Mouse (Mus musculus) lung, embryonic 15.5 days (tissue): ENCODE measurements around the gene Brat1. TPM values are rescaled to one million over a fixed set of nuclear protein-coding genes. Genes with fewer than 3 reads are reported as not detected.

Source experiments
- ATAC-seq: fragments of 200-750 bp; cut with Nextera tagmentation; 2 replicates; pipeline ENCODE4 v1.8.0; 2017; ENCODE audit warnings: moderate number of reproducible peaks, borderline replicate concordance; ENCODE audit not compliant: low FRiP score, low TSS enrichment; ENCODE audit errors: extremely low read depth
- H3K27ac ChIP-seq: fragments of 300-500 bp; sonication (generic); 2 replicates; pipeline ENCODE4 v1.5.1; 2015; ENCODE audit warnings: moderate library complexity, mild to moderate bottlenecking, inconsistent platforms
- H3K27me3 ChIP-seq: fragments of 300-500 bp; sonication (generic); 2 replicates; pipeline ENCODE4 v1.6.1; 2015; ENCODE audit warnings: inconsistent platforms
- H3K36me3 ChIP-seq: fragments of 300-500 bp; sonication (generic); 2 replicates; pipeline ENCODE4 v1.6.1; 2015; ENCODE audit warnings: inconsistent platforms
- H3K4me1 ChIP-seq: fragments of 300-500 bp; sonication (generic); 2 replicates; pipeline ENCODE4 v1.6.1; 2015; ENCODE audit warnings: inconsistent platforms
- H3K4me2 ChIP-seq: fragments of 300-500 bp; sonication (generic); 2 replicates; pipeline ENCODE4 v1.6.1; 2015; ENCODE audit warnings: inconsistent platforms, mild to moderate bottlenecking, moderate library complexity
- H3K4me3 ChIP-seq: fragments of 300-500 bp; sonication (generic); 2 replicates; pipeline ENCODE4 v1.5.1; 2015; ENCODE audit warnings: mild to moderate bottlenecking, inconsistent platforms
- H3K9ac ChIP-seq: fragments of 300-500 bp; sonication (generic); 2 replicates; pipeline ENCODE4 v1.6.1; 2015; ENCODE audit warnings: inconsistent platforms
- H3K9me3 ChIP-seq: fragments of 300-500 bp; sonication (generic); 2 replicates; pipeline ENCODE4 v1.6.1; 2016; ENCODE audit warnings: inconsistent platforms
- WGBS: fragments of 180-500 bp; shearing (Covaris S2); methylation state at CpG from one replicate; pipeline ENCODE4 v1.1.7; 2015; 5-methylcytosine and 5-hydroxymethylcytosine counted together
- polyA plus RNA-seq: library from polyadenylated mRNA; unstranded; fragments of >200 nt; fragmentation: Nextera tagmentation; extraction: Ambion mirVana; gene quantifications from 2 replicates; pipeline ENCODE4 v1.2.1, GENCODE M21; 2015

Gene Brat1
- polyA plus RNA-seq, 1 experiment from 2014 or later = 22.6 TPM

DNA sequence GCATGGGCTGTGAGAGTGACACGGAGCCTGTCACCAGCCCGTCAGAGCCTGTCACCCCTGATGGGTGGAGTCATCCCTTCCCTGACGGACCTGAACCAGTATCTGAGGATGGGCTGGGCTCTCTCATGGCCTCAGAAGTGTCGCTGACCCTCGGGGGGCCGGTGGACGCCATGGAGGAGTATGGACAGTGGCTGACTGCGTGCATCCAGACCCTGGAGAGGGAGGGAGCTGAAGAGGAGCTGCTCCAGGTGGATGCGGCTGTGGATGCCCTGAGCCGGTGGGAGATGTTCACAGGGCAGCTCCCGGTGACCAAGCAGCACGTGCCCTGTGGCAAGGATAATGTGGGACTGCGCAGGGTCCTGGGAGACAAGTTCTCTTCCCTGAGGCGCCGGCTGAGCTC lies 47.2 kb downstream of the Brat1 start:
- no peaks in the 10 kb centered on the region for H3K27me3 ChIP-seq
- H3K4me1 ChIP-seq = peaks cover 14% of the 10 kb centered on the region
- H3K36me3 ChIP-seq = peaks cover 11% of the 10 kb centered on the region; the same call in 1 of the 2 replicates
- H3K27ac ChIP-seq = no peak overlapping the region
- H3K9ac ChIP-seq = no peak overlapping the region
- WGBS = 91% methylated on average over 14 of the region's 15 CpGs
- no peak overlapping the region for H3K4me2 ChIP-seq
- H3K9me3 ChIP-seq = 0 out of 2 replicates have a peak, but pooled peaks cover 3% of the 10 kb centered on the region
- ATAC-seq = no peak
- H3K4me3 ChIP-seq = no peak overlapping the region

DNA sequence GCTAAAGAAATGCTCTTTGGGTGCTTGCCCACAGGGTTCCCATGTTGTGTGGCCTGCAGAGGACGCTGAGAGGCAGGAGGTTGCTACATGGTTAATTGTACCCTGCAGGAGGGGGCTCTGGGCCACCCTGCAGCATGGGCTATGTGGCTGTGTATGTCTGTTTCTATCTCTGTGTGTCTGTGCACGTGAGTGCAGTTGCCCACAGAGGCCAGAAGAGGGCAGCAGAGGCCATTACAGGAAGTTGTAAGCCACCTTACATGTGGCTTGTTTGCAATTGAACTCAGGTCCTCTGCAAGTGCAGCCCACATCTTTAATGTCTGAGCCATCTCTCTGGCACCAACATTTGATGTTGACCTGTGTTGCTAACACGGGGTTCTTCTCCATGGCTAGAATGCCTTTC lies 47.8 kb downstream of the Brat1 start:
- no peak for ATAC-seq
- Histone ChIP-seq H3K4me1 (peaks cover 14% of the 10 kb centered on the region), H3K4me3 (no peak overlapping the region), H3K9me3 (0 out of 2 replicates have a peak, but pooled peaks cover 3% of the 10 kb centered on the region), H3K4me2 (no peak overlapping the region), H3K36me3 (peaks cover 17% of the 10 kb centered on the region; the same call in 1 of the 2 replicates), H3K27me3 (no peaks in the 10 kb centered on the region), H3K27ac (peak overlapping the region; percentile 49; the same call in 1 of the 2 replicates), H3K9ac (no peak overlapping the region)
- 97% methylated on average over 3 of the region's 3 CpGs for WGBS

DNA sequence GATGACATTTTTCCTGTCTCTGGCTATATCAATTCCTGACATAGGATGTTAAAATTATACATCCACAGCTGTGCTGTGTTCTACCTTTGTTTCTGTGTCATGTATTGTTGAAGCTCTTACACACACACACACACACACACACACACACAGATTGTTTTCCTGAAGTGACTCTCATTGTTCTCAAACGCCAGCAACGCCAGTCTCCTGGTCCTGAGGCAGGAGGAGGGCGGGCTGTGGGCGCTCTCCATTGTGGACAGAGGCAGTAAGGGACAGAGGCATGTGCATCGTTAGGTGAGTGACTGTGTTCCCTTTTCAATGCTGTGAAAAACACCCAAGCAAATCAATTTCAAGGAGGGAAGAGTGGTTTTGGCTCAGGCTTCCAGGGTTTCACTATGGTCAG lies 48.4 kb downstream of the Brat1 start:
- H3K9ac ChIP-seq = no peak overlapping the region
- peak overlapping the region; percentile 49; the same call in 1 of the 2 replicates for H3K27ac ChIP-seq
- H3K9me3 ChIP-seq = 0 out of 2 replicates have a peak, but pooled peaks cover 3% of the 10 kb centered on the region
- 66% methylated on average over 5 of the region's 5 CpGs for WGBS
- no peak overlapping the region for H3K4me3 ChIP-seq
- no peaks in the 10 kb centered on the region for H3K27me3 ChIP-seq
- H3K36me3 ChIP-seq = peaks cover 20% of the 10 kb centered on the region; the same call in 1 of the 2 replicates
- H3K4me2 ChIP-seq = no peak overlapping the region
- no peak for ATAC-seq
- H3K4me1 ChIP-seq = peaks cover 14% of the 10 kb centered on the region

DNA sequence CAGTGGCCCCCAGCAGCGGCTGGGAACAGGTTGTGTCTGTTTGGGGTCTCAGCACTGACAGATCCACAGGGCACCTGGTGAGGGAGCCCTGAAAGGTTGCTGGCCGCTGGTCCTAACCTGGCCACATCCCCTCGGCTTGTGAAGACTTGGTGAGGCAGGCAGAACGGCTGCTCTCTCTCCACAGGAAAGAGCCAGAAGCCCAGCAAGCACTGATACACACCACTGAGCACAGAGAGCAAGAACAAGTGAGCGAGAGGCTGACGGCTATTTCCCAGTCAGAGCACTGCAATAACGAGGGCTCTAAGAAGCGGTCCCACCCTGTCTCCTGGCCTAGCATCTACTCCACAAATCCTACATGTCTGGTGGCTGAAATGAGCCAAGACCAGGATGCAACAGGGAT lies 54.1 kb downstream of the Brat1 start:
- H3K9ac ChIP-seq = no peak overlapping the region
- ATAC-seq = no peak
- no peak overlapping the region for H3K27ac ChIP-seq
- no peak overlapping the region for H3K4me3 ChIP-seq
- no peaks in the 10 kb centered on the region for H3K9me3 ChIP-seq
- no peaks in the 10 kb centered on the region for H3K27me3 ChIP-seq
- WGBS = 86% methylated on average over 8 of the region's 8 CpGs
- H3K36me3 ChIP-seq = peaks cover 50% of the 10 kb centered on the region
- peaks cover 6% of the 10 kb centered on the region; the same call in 1 of the 2 replicates for H3K4me1 ChIP-seq
- no peak overlapping the region for H3K4me2 ChIP-seq

DNA sequence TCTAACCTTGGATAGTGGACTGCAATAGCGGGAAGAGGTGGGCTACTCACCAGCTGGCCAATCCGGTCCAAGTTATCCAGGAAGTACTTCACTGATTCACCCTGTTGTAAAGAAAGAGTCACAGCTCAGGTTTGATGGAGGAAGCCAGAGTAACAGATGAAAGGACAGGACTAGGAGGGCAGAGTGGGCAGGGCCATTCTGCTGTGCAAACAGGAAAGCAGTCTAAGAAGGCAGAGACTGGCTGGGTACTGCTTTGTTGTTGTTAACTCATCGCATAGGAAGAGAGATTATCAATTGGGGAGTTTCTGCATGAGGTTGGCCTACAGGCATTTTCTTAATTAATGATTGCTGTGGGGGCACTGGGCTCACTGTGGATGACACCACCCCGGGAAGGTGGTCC lies 57.7 kb downstream of the Brat1 start:
- Histone ChIP-seq H3K36me3 (peaks cover 35% of the 10 kb centered on the region), H3K9me3 (no peaks in the 10 kb centered on the region), H3K27me3 (no peaks in the 10 kb centered on the region), H3K4me3 (no peak overlapping the region), H3K4me1 (peaks cover 14% of the 10 kb centered on the region; the same call in 1 of the 2 replicates), H3K4me2 (no peak overlapping the region), H3K9ac (no peak overlapping the region), H3K27ac (no peak overlapping the region)
- no peak for ATAC-seq
- 75% methylated on average over 4 of the region's 4 CpGs for WGBS

DNA sequence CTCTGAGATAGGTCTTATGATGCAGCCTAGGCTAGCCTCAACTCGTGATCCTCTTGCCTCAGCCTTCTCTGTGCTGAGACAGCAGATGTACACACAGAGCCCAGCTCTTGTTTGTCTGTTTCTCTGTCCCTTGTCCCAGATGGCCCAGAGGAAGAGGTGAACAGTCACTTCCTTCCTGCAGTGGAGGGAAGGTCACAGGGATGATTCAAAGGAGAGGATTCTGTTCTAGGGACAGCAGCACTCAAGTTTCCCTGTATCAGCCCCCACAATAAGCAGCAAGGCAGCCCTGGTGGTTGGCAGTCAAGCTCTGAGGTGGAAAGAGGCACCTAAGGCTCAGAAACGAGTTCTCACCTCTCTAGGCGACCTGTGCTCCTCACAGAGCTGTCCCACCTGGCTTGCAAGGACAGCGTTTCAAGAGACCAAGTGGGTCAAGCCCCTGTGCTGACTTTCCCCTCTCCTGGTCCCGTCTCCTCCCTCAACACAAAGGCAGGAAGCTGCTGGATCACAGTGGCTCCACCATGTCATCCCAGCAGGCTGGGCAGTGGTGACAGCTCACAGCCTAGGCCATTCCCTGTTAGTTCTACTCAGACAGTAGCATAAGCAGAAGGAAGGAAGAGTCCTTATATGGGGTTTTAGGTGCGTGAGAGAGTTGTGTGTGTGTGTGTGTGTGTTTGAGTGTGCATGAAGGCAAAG lies 60.3 kb downstream of the Brat1 start:
- peaks cover 37% of the 10 kb centered on the region for H3K4me1 ChIP-seq
- 0 out of 2 replicates have a peak, but pooled peaks have one; percentile 7 for ATAC-seq
- peak overlapping the region; percentile 79 for H3K27ac ChIP-seq
- H3K4me3 ChIP-seq = no peak overlapping the region
- no peaks in the 10 kb centered on the region for H3K9me3 ChIP-seq
- no peak overlapping the region for H3K9ac ChIP-seq
- H3K27me3 ChIP-seq = no peaks in the 10 kb centered on the region
- WGBS = 51% methylated on average over 6 of the region's 6 CpGs
- H3K36me3 ChIP-seq = peaks cover 15% of the 10 kb centered on the region
- H3K4me2 ChIP-seq = no peak overlapping the region

DNA sequence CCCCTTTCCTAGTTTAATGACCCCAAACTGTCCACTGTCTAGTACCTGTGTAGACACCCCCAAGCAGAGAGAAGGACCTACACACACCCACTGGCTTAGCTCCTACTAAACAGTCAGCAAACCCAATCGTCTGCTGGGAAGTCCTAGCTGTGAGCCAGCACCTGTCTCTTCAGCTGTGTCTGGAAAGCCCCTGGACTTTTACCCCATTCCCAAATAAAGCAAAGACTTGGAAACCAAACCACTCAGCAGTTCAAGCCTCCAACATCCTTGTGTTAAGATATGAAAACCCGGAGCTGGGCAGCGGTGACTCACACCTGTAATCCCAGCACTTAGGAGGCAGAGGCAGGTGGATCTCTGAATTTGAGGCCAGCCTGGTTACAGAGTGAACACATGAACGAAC lies 61.8 kb downstream of the Brat1 start:
- H3K9ac ChIP-seq = no peak overlapping the region
- no peak overlapping the region for H3K4me2 ChIP-seq
- no peaks in the 10 kb centered on the region for H3K27me3 ChIP-seq
- H3K4me3 ChIP-seq = no peak overlapping the region
- no peak for ATAC-seq
- H3K4me1 ChIP-seq = peaks cover 42% of the 10 kb centered on the region
- peak overlapping the region; percentile 97; the same call in 1 of the 2 replicates for H3K27ac ChIP-seq
- no peaks in the 10 kb centered on the region for H3K9me3 ChIP-seq
- WGBS = 85% methylated on average over 4 of the region's 4 CpGs
- H3K36me3 ChIP-seq = peaks cover 1% of the 10 kb centered on the region; the same call in 1 of the 2 replicates

DNA sequence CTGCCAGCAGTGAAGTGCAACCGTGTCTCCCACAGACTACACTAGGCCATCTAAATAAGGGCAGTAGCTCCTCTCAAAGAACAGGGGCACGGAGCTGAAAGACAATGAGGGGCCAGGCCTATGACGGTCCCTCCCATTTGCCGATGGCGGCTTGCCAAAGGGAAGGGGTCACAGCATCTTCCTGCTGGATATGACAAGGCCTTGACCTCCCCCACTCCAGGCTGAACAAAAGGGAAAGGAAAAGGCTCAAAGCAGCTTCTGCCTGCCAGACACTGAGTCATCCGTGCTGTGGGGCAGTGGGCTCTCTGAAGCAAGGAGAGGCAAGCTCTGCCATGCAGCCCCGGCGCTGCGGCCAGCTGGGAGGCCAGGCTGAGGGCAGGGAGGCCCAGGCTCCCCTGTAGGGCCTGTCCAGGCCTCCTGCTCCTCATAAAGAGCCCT lies 62.9 kb downstream of the Brat1 start:
- ATAC-seq = peak; percentile 76
- H3K4me1 ChIP-seq = peaks cover 54% of the 10 kb centered on the region
- no peaks in the 10 kb centered on the region for H3K9me3 ChIP-seq
- no peak overlapping the region for H3K4me3 ChIP-seq
- 23% methylated on average over 9 of the region's 9 CpGs for WGBS
- peak overlapping the region; percentile 97 for H3K27ac ChIP-seq
- H3K27me3 ChIP-seq = no peaks in the 10 kb centered on the region
- no peaks in the 10 kb centered on the region for H3K36me3 ChIP-seq
- peak overlapping the region; percentile 26; the same call in 1 of the 2 replicates for H3K4me2 ChIP-seq
- H3K9ac ChIP-seq = 0 out of 2 replicates have a peak overlapping the region, but pooled peaks have one; percentile 13

DNA sequence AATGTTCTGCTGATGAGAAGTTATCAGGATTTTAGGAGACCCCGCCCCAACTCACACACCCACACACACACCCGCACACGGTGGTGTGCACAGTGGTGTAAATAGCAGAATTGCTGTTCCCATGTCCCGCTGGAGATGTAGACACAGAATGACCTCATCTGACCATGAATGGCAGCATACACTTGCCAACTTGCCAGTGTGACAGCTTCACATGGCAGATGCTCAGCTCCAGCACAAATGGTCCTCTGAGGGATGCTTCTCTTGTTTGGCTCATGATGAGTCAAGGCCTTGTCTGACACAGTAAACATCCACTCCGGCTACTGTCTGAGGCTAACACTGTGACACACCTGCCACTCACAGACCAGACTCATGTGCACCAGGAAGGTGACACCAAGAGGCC lies 63.5 kb downstream of the Brat1 start:
- WGBS = 47% methylated on average over 5 of the region's 5 CpGs
- H3K9me3 ChIP-seq = no peaks in the 10 kb centered on the region
- no peak overlapping the region for H3K9ac ChIP-seq
- H3K27me3 ChIP-seq = no peaks in the 10 kb centered on the region
- peak overlapping the region; percentile 97 for H3K27ac ChIP-seq
- no peaks in the 10 kb centered on the region for H3K36me3 ChIP-seq
- H3K4me2 ChIP-seq = no peak overlapping the region; the same call in 1 of the 2 replicates
- no peak overlapping the region for H3K4me3 ChIP-seq
- peak; percentile 20; the same call in 1 of the 2 replicates for ATAC-seq
- H3K4me1 ChIP-seq = peaks cover 54% of the 10 kb centered on the region

Other genes starting within 250 kb of the Brat1 start
- 21.4 and 22.6 TPM in 2 replicates for gene Chst12, start 199.5 kb upstream of the Brat1 start, polyA plus RNA-seq
- 0.28 TPM in 1 of 2 replicates, not detected in the other for gene Grifin, start 139.9 kb upstream of the Brat1 start, polyA plus RNA-seq
- gene Lfng, start 97.7 kb upstream of the Brat1 start, polyA plus RNA-seq = 22.5 and 27.8 TPM in 2 replicates
- gene Ttyh3, start 56.0 kb upstream of the Brat1 start, polyA plus RNA-seq = 38.0 and 39.1 TPM in 2 replicates
- 21.9 and 22.3 TPM in 2 replicates for gene Iqce, start 2.6 kb upstream of the Brat1 start, polyA plus RNA-seq
- 1.2 and 1.3 TPM in 2 replicates for gene Amz1, start 19.1 kb downstream of the Brat1 start, polyA plus RNA-seq
- 50.9 and 59.9 TPM in 2 replicates for gene Gna12, start 125.4 kb downstream of the Brat1 start, polyA plus RNA-seq